Mouse (Mus musculus) C2C12 (cell line): Measurements from ENCODE around the gene Zfp27. TPM values are rescaled to one million over a fixed set of nuclear protein-coding genes. Genes with fewer than 3 reads are reported as not detected.
"Not testable (repeated sequence)": the region's sequence is repeated elsewhere in the genome, so short reads cannot be mapped to it uniquely, and the experiment has no call there.

Experiments
- H3K27me3 ChIP-seq: one replicate; pipeline ENCODE4 v1.6.1; 2011; ENCODE audit not compliant: control insufficient read depth, insufficient read depth, insufficient read length
- H3K36me3 ChIP-seq: one replicate; pipeline ENCODE4 v1.6.1; 2011; ENCODE audit not compliant: control insufficient read depth, insufficient read depth
- H3K4me3 ChIP-seq: one replicate; pipeline ENCODE4 v1.5.1; 2011; ENCODE audit warnings: mild to moderate bottlenecking, control low read depth; ENCODE audit not compliant: poor library complexity, insufficient read depth, severe bottlenecking
- H3K79me2 ChIP-seq: one replicate; pipeline ENCODE4 v1.6.1; 2011; ENCODE audit not compliant: control insufficient read depth, insufficient read depth
- H3K79me3 ChIP-seq: one replicate; pipeline ENCODE4 v1.6.1; 2011; ENCODE audit warnings: low read depth, control low read depth
- H3ac ChIP-seq: one replicate; pipeline ENCODE3; 2011; ENCODE audit warnings: low read depth; ENCODE audit not compliant: control insufficient read depth, insufficient read length
- CEBPB ChIP-seq: IDR thresholded peaks from one replicate; pipeline ENCODE4 v1.6.1; 2011; ENCODE audit warnings: low read depth, mild to moderate bottlenecking, control low read depth, moderate library complexity
- CTCF ChIP-seq: IDR thresholded peaks from one replicate; pipeline ENCODE4 v1.5.1; 2011; ENCODE audit not compliant: control insufficient read depth, insufficient read depth, insufficient read length
- FOSL1 ChIP-seq: IDR thresholded peaks from one replicate; pipeline ENCODE4 v1.8.0; 2011; ENCODE audit warnings: mild to moderate bottlenecking, low read length; ENCODE audit not compliant: poor library complexity, insufficient read depth, severe bottlenecking
- MAX ChIP-seq: IDR thresholded peaks from one replicate; pipeline ENCODE4 v1.6.1; 2011; ENCODE audit warnings: mild to moderate bottlenecking, control low read depth
- MYOD1 ChIP-seq: IDR thresholded peaks from one replicate; pipeline ENCODE4 v1.6.1; 2011; ENCODE audit warnings: low read depth; ENCODE audit not compliant: control insufficient read depth, insufficient read length
- MYOG ChIP-seq: IDR thresholded peaks from one replicate; pipeline ENCODE4 v1.6.1; 2011; ENCODE audit not compliant: control insufficient read depth, insufficient read length; ENCODE audit errors: extremely low read depth
- USF1 ChIP-seq: IDR thresholded peaks from one replicate; pipeline ENCODE4 v1.6.1; 2011; ENCODE audit warnings: low read depth, mild to moderate bottlenecking, control low read depth, moderate library complexity
- polyA plus RNA-seq: library from polyadenylated mRNA; unstranded; fragments of >200 nt; fragmentation: generic; extraction: Trizol; gene quantifications from one replicate; pipeline ENCODE4 v1.2.1, GENCODE M21; 2012; ENCODE audit warnings: missing spikeins

Gene Zfp27
- polyA plus RNA-seq, 1 experiment: 3.0 TPM

DNA sequence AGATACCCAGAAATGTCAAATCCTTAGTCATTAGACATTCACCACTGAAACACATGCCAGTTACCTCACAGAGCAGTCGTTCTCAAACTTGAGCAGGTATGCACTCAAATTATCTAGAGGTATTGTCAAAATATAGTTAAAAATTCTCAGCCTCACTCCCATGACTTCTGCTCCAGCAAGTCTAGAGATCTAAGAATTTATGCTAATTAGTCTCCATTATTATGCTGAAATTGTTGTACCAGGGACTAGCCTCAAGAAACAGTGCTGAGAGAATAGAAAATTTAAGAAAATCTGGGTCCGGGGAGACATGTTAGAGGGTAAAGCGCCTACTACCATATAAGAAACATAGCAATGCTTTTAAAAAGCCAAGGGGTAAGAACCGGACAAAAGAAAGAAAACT is 2.3 kb downstream of the Zfp27 start:
- peaks cover 4% of the 10 kb centered on the region for H3K79me3 ChIP-seq
- no peak overlapping the region for H3ac ChIP-seq
- peaks cover 7% of the 10 kb centered on the region for H3K79me2 ChIP-seq
- H3K4me3 ChIP-seq: no peak overlapping the region
- no peak for TF ChIP-seq USF1
- no peak for TF ChIP-seq FOSL1
- TF ChIP-seq MYOD1: no peak
- no peak for TF ChIP-seq CTCF
- no peak for TF ChIP-seq MAX
- no peak for TF ChIP-seq CEBPB
- TF ChIP-seq MYOG: no peak
- no peaks in the 10 kb centered on the region for H3K27me3 ChIP-seq
- H3K36me3 ChIP-seq: peaks cover 6% of the 10 kb centered on the region

DNA sequence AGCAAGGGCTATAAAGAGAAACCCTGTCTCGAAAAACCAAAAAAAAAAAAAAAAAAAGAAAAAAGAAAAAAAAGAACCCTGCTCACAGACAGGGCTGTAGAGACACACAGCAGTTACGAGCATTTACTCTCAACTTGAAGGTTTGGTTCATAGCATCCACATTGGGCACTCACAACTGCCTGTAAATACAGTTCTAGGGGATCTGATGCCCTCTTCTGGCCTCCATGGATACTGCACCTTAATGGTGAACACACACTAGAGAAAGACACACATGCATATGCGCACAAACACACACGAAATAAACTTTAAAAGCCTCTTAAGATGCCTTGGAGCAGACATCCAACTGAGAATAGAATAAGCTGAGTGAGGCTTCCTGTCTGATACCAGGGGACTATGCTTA is 8.0 kb downstream of the Zfp27 start:
- Histone ChIP-seq H3K27me3 (no peaks in the 10 kb centered on the region), H3K79me3 (no peaks in the 10 kb centered on the region), H3K4me3 (no peak overlapping the region), H3K36me3 (peaks cover 47% of the 10 kb centered on the region), H3K79me2 (no peaks in the 10 kb centered on the region), H3ac (no peak overlapping the region)
- no peak for TF ChIP-seq MYOG

GRCm38 (mm10) chr7:29892756-29893155 is 13.6 kb downstream of the Zfp27 start:
- H3K79me3 ChIP-seq: no peaks in the 10 kb centered on the region
- no peak overlapping the region for H3K4me3 ChIP-seq
- H3K36me3 ChIP-seq: peaks cover 37% of the 10 kb centered on the region
- H3ac ChIP-seq: no peak overlapping the region
- TF ChIP-seq MYOD1 (no peak), MAX (no peak), MYOG (no peak), CEBPB (no peak), FOSL1 (no peak), CTCF (no peak), USF1 (no peak)
- H3K27me3 ChIP-seq: no peaks in the 10 kb centered on the region
- H3K79me2 ChIP-seq: no peaks in the 10 kb centered on the region

GRCm38 (mm10) chr7:29890501-29890900 is 15.9 kb downstream of the Zfp27 start:
- no peaks in the 10 kb centered on the region for H3K79me3 ChIP-seq
- no peaks in the 10 kb centered on the region for H3K27me3 ChIP-seq
- no peak overlapping the region for H3K4me3 ChIP-seq
- no peak overlapping the region for H3ac ChIP-seq
- TF ChIP-seq FOSL1: no peak
- TF ChIP-seq MAX: no peak
- TF ChIP-seq MYOD1: no peak
- TF ChIP-seq CTCF: no peak
- no peak for TF ChIP-seq USF1
- TF ChIP-seq CEBPB: no peak
- TF ChIP-seq MYOG: no peak
- peaks cover 25% of the 10 kb centered on the region for H3K36me3 ChIP-seq
- H3K79me2 ChIP-seq: no peaks in the 10 kb centered on the region

DNA sequence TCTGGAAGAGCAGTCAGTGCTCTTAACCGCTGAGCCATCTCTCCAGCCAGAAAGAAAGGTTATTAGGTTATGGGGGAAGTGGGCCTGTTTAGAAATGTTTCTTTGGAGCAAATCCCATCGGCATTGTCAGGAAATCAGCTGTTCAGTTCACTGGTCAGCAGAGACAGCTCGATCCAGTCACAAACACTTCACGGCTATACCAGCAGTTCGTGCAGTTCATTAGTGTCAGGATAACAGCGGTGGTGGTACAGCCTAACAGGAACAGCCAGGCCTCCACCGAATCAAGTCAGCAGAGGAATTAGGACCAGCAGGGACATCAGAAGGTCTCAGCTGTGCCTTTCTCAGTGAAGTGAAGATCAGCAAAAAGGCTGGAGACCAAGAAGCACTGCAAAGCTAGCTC is 25.5 kb downstream of the Zfp27 start:
- Histone ChIP-seq H3K36me3 (no peaks in the 10 kb centered on the region), H3K4me3 (no peak overlapping the region), H3K79me3 (no peaks in the 10 kb centered on the region), H3K79me2 (no peaks in the 10 kb centered on the region), H3ac (no peak overlapping the region), H3K27me3 (no peaks in the 10 kb centered on the region)
- TF ChIP-seq MAX: no peak

DNA sequence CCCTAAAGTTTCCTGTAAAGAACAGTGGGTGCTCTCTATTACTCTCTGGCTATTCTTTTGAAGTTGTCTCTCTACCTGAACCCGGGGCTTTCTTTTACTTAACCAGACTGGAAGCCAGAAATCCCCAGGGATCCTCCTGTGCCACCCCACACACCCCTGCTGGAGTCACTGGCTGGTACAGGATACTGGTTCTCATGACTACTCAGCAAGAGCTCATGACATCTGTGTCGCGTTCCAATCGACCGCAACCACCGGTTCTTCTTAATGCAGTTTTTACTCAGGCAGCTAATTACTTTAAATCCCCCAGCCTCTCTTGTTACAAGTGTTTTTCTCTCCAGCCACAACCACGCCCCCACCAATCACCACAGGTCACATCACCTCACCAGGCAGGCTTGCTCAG is 26.3 kb downstream of the Zfp27 start:
- TF ChIP-seq CTCF (no peak), USF1 (no peak), MAX (no peak), MYOG (no peak), MYOD1 (no peak), FOSL1 (no peak), CEBPB (no peak)

GRCm38 (mm10) chr7:29877561-29877960 is 28.8 kb downstream of the Zfp27 start:
- H3K79me2 ChIP-seq, H3K79me3 ChIP-seq, H3K4me3 ChIP-seq, H3K36me3 ChIP-seq, H3K27me3 ChIP-seq, H3ac ChIP-seq: not testable (repeated sequence)

More for the DNA sequence above, 26.3 kb downstream of the Zfp27 start:
- H3K36me3 ChIP-seq: no peaks in the 10 kb centered on the region
- no peak overlapping the region for H3ac ChIP-seq
- no peaks in the 10 kb centered on the region for H3K27me3 ChIP-seq
- no peaks in the 10 kb centered on the region for H3K79me3 ChIP-seq
- no peaks in the 10 kb centered on the region for H3K79me2 ChIP-seq
- H3K4me3 ChIP-seq: no peak overlapping the region
